Mouse (Mus musculus) spleen, embryonic (tissue): ENCODE measurements around the gene Ttc27.
"Not testable (repeated sequence)": the region's sequence is repeated elsewhere in the genome, so short reads cannot be mapped to it uniquely, and the experiment has no call there.

Source experiments
- CTCF ChIA-PET: fragments of 350-600 bp; sonication (Branson Sonifier 250); formaldehyde crosslinking; loops from one replicate; lab custom pipeline; 2022; lab: Charles Lee

The Ttc27 gene

DNA sequence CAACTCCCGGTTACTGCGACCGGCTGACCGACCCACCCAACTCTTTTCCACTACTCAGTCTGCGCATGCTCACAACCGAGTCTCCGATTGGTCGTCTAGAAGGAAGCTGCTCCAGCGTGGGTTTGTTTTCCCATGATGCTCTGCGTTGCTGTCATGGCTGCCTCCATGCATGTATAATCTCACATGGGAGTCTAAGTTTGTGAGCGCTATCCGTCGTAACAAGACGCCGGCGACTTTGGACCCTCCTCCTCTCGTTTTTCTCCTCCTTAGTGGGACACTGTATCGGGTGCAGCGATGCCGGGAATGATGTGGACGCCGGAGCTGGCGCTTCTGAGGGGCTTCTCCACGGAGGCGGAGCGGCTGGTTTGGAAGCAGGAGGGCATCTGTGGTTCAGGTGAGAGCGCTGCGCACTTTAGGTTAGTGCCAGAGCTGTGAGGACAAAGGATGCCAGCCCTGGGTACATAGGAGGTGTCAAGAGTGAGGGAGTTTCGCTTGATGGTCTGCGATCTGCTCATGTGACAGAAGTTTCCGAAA, at the start of gene Ttc27:
Ttc27 (plus strand) TSS at position 115 of the 534 bp plus-strand sequence.
- CTCF ChIA-PET, result no interaction called here

DNA sequence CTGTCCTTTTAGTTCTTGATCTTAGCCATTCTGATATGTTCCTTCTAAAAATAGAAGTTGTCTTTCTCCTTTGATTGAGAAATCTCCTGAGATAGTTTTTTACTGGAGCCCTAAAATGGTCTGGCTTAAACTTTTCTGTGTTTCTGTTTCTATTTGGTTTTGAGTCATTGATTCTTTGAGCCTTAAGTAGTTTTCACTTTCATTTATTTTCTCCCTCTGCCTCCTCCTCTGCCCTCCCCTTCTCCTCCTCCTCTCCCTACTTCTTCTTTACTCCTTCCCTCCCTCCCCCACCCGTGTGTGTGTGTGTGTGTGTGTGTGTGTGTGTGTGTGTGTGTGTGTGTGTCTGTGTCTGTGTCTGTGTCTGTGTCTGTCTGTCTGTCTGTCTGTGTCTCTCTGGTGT, 49.5 kb upstream of the Ttc27 start:
- CTCF ChIA-PET, result no interaction called here

- CTCF ChIA-PET, result interaction anchor here (0.5 kb wide), 1 partner anchor 17 kb away, joined by 3 read pairs; no protein-coding TSS in a partner anchor
These were observed 47.5 kb upstream of the Ttc27 start for GRCm38 (mm10) chr17:74670031-74670430.

DNA sequence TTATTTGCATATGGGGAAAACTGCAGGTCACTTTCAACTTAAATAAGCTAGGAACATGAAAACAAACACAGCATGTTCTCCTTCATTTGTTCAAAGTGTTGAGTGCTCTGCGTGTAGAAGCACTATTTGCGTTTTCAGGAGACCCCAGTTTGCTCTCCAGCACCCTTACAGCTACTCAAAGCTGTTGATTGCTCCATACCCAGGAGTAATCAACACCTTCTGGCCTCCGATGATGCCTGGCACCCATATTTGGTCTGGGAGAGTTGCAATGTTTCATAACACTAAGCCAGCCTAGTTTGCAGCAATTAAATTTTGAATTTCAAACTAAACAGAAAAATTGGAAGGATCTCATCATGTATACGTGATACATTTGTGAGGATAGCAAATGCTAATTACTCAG, 45.1 kb upstream of the Ttc27 start:
- CTCF ChIA-PET, result no interaction called here

- CTCF ChIA-PET, result no interaction called here
These were observed 44.3 kb upstream of the Ttc27 start for GRCm38 (mm10) chr17:74673251-74673650.

DNA sequence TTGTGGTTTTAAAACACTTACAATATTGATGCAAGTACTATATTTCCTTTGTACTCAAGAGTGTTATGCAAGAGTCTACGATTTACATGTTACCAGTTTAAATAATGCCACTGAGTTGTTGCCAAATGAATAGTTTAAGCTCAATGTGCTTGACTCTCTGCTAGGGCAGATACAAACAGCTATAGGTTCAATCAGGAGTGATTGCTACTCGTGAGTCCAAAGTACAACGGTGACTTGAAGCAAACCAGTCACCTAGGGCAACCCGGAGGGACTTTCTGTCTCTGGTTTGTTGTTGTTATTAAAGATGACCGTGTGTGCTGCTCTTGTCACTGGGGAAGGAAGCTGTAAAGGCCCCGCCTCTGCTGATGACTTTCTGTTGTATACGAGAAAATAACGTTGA, 39.5 kb upstream of the Ttc27 start:
- CTCF ChIA-PET, result no interaction called here

DNA sequence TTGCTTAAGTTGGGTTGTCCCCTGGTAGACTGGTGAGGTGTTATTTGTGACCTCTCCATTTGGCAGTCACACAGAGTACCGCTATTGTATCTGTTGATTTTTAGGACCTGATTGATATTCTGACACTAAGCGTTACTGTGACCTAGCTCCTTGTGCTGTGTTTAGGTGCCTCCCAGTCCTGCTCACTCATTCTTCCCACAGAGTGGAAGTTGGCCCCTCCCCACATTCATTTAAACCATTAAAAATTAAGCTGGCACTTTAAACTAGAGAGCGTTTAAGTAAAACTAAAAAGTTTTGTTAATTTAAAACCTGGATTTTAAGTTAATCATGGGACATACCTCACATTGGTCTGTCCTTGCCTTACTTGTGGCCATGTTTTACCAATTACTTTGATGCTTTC, 32.6 kb upstream of the Ttc27 start:
- CTCF ChIA-PET, result no interaction called here

DNA sequence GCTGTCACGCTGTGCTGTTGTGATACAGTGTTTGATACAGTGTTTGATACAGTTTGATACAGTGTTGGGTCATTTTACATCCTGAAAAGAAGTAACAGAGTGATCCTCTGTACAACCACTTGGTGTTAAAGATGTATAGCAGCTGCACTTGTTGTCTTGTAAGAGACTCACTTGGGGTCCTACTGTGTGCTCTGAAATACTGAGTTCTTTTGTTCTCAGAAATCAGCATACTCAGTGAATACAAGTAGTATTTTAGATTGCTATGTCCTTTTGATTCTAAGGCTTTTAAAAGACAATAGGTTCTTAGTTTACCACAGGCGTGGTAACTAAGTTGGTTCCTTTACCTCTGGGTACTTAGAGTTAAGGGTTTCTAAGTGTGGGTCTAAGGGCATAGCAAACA, 29.0 kb upstream of the Ttc27 start:
- CTCF ChIA-PET, result no interaction called here

- CTCF ChIA-PET, result no interaction called here
These were observed 28.1 kb upstream of the Ttc27 start for GRCm38 (mm10) chr17:74689406-74689805.

GRCm38 (mm10) chr17:74701661-74702060, 15.9 kb upstream of the Ttc27 start:
- CTCF ChIA-PET, result not testable (repeated sequence)

DNA sequence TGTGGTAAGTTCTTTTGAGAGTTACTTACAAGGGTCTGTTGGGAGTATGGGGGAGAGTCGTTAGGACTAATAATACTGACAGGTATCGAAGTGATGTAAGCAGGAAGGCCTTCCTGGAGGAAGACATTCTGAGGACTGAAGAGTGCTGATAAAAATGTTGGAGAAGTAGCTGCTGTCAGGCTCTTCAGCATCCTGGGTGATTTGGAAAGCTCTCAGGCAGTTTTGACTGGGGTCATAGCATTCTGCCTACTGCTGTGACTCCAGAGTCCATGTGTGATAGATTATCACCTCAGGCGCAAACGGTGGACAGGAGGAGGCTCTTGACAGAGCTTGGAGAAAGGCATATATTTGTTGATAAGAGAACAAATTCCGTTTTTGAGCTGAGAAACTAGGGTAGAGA, 12.1 kb upstream of the Ttc27 start:
- CTCF ChIA-PET, result no interaction called here

GRCm38 (mm10) chr17:74706593-74706992, 10.9 kb upstream of the Ttc27 start:
- CTCF ChIA-PET, result no interaction called here

DNA sequence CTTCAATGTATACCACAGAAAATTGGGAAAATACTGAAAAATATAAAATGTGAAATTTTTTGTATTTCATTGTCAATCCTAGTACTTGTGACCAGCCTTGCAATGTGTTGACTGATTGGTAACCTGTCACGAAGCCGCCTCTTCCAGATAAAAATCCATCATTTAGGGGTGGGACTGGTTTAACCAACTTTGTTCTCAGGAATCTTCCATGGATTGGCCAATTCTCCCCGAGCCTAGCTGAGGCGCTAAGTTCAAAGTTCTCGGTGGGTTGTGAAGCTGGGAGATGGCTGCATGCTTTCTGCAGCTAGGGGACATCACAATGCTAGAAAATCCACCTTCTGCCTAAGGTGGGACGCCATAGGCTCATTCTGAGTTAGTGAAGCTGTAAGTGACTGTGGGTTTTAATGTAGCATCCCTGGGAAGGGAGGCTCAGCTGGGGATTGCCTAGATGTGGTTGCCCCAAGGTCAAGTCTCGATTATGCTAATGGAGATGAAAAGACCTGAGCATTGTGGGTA, 9.8 kb upstream of the Ttc27 start:
- CTCF ChIA-PET, result interaction anchor here (0.6 kb wide), 1 partner anchor 1370 kb away, joined by 8 read pairs; no protein-coding TSS in a partner anchor

- CTCF ChIA-PET, result no interaction called here
These were observed 6.8 kb upstream of the Ttc27 start for GRCm38 (mm10) chr17:74710731-74711130.

DNA sequence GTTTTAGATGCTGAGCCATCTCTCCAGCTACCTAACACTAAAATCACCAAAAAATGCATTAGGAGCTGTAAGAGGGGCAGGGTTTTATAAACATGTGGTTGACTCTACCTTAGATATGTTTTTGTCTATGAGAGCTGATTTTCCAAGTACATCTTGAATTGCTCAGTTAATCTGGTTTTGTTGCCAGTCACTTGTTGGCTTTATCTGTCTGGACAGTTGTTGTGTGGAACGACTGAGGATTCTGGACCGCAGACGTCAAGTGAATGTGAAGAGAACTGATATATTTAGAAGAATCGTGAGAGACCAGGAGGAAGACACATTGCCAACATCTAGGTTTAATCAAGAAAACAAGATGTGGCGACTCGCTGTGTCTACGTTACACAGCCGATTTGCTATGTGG, 5.9 kb upstream of the Ttc27 start:
- CTCF ChIA-PET, result no interaction called here

- CTCF ChIA-PET, result no interaction called here
These were observed 2.4 kb upstream of the Ttc27 start for GRCm38 (mm10) chr17:74715128-74715527.

DNA sequence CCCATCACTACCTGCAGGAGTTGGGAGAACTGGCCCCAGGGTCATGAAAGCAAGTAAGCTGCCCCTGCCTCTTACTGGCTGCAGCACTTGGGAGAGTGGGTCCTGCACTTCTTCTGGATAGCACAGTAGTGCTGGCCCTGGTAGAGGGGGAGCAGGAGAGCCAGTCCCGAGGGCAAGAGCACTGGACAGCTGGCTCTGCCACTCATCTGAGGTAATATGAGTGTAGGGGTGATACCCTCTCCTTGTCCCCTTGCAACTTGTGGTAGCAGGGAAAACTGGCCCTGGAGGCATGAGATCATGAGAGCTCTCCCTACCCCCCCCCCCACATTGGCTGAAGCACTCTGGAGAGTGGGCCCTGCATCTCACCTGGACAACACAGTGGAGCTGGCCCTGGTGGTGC, 1.8 kb upstream of the Ttc27 start:
- CTCF ChIA-PET, result no interaction called here

DNA sequence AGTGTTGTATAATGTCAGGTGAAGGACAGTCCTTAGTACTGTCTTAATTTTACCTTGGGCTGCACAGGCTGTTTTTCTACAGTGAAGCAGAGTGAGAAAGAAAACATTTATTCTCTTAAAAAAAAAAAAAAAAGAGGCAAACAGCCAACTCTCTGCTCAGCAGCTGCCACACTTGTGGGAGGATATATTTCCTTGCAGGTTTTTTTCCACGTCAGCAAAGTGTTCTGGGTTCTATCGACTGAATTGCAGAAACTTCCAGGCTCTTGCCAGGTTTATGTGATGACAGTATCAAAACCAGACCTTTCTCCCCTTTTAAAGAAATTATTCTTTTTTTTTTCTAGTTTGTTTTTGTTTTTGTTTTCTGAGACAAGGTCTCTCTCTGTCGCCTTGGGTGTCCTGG, 889 bp upstream of the Ttc27 start:
- CTCF ChIA-PET, result interaction anchor here (0.6 kb wide), 1 partner anchor 227 kb away, joined by 4 read pairs; the partner anchor contains the start of gene Yipf4

DNA sequence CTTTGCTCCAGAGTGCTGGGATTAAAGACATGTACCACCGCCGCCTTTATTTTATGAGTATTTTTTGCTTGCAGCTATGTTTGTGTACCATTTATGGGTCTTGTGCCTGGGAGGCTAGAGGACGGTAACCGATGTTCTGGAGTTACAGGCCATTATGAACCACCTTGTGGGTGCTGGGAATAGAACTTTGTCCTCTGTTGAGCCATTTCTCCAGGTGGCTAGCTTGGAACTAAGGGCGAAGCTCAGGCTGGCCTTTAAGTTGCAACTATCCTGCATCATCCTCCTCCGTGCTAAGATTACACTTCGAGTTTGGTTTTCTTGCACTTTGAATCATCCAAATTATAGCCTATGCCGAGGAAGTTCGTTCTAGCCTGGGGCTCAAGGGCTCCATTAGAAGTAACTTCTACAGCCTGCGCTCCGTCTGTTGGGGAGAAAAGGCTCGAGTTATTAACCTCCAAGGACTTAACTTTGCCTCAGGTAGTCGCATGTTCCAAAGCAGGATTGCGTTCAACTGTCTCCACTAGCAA, 378 bp upstream of the Ttc27 start:
- CTCF ChIA-PET, result interaction anchor here (0.6 kb wide), 1 partner anchor 228 kb away, joined by 4 read pairs; the partner anchor contains the start of gene Yipf4

DNA sequence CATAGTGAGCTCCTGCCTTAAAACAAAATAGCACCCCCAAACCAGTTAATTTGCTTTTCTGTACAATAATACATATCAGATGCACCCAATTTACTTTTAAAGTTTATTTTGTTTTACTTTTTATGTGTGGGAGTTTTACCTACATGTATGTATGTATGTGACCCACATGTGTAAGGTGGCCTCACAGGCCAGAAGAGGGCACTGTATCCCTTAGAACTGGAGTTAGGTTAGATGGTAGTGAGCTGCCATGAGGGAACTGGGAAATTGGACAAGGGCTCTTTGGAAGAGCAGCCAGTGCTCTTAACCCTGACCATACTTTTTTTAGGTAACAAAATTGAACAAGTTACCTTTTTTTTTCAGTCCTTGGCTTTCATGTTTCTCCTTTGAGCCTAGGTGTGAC, 15.3 kb downstream of the Ttc27 start:
- CTCF ChIA-PET, result no interaction called here

- CTCF ChIA-PET, result no interaction called here
These were observed 17.9 kb downstream of the Ttc27 start for GRCm38 (mm10) chr17:74735392-74735791.

GRCm38 (mm10) chr17:74749659-74750058, 32.1 kb downstream of the Ttc27 start:
- CTCF ChIA-PET, result no interaction called here

- CTCF ChIA-PET, result no interaction called here
These were observed 33.5 kb downstream of the Ttc27 start for GRCm38 (mm10) chr17:74751026-74751425.
